Mouse (Mus musculus): Measurements from ENCODE around the gene Perm1.

The Perm1 gene

DNA sequence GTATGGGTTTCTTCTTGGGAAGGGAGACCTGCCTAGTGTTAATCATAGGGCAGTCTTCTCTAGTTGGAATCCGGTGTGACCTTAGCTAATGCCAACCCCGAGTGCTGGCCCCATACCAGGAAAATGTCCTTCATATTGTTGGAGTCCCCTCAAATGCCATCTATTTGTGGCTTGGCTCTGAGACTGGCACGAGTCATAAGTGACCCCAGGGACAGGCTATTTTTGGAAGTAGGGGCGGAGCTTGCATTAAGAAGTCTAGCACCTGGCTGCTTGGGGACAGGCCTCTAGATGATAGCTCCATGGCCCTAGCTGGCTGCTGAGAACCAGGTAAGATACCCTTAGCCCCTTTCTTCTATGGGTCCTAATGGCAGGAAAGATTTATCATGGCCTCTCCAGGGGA is at the start of gene Perm1:
Perm1 (plus strand) TSS at position 220 of the 400 bp plus-strand sequence.
- DNase-seq: peak; percentile 62 to 64

DNA sequence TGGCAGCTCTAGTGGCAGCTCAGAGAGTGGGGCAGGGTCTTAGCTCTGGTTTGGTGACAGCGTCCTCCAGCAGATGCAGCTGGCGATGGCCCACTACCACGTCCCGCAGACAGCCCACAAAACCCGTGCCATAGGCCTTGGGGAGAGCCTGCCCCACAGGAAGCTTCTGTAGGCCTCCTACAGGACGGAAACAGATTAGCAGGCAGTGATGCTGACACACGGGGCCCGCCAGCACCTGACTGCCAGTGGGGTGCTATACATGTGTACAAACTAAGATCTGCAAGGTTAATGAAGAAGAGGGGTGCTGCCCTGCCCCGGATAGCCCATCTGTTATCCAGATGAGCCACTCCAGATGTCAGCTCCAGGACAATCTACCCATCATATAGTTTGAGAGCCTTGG is 49.2 kb upstream of the Perm1 start:
- DNase-seq: no peak

DNA sequence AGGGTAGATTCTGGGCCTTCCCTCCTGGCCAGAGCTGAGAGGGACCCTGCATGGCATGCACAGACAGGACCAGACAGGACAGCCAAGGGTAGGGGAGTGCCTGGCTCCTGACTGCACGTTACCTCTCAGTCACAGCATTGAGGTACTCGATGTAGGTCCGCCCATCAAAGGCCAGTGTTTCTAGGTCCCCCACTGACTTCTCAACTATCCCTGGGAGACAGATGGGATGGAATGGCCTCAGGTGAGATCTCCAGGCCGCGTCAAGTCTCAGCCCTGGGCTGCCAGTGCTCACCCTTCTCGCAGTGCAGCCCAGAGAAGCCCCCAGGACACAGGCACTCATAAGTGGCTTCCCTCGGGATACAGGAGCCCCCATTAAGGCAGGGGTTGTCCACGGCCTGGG is 47.1 kb upstream of the Perm1 start:
- DNase-seq: no peak

DNA sequence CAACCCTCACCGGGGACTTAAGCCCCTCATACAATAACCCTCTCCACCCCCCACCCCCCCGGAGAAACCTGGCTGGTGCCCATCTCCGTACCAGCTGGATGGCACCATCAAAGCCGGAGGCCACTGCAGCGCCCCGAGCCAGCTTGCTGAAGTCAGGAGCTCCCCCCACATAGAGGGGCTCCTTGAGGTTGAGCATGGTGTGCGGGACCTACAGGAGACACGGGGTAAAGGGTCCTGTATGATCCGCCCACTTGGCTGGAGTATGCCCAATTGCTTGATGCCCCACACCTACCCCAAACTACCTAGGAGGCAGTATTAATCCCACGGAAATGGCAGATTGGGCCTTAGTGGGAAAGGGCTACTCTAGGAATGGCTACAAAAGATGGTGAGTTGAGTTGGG is 46.5 kb upstream of the Perm1 start:
- DNase-seq: no peak

DNA sequence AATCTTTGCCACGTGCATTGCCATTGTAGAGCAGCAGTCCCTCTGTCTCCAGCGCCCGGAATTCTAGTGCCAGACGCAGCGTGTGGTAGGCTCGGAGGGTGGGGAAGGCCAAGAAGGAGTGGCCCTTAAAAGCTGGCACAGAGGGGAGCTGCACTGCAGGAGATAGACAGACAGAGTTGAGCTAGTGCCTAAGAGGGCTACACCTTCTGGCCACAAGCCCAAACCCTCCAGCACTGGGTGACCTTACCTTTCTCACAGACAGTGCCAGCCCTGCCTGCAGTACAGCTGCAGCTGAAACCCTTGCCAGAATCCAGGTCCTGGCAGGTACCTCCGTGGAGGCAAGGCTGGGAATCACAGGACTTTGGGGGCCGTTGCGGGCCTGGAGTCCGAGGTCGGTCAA is 43.8 kb upstream of the Perm1 start:
- no peak for DNase-seq

DNA sequence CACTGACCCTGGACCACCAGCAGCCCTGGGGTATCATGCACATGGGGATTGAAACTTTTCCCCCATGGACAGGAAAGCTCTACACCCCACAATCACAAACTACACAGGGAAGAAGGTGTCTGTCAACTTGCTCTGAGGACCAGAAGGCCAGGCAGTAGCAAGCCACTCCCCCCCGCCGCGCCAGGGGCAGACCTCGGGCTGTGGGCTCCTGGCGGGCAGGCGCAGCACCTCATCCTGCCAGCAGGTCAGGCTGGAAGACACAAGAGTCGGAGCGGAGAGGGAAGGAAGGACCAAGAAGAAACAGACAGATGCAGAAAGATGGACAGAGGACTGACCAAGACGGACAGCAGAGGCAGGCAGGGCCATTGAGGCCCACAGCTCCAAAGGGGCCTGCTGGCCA is 38.0 kb upstream of the Perm1 start:
- no peak for DNase-seq

DNA sequence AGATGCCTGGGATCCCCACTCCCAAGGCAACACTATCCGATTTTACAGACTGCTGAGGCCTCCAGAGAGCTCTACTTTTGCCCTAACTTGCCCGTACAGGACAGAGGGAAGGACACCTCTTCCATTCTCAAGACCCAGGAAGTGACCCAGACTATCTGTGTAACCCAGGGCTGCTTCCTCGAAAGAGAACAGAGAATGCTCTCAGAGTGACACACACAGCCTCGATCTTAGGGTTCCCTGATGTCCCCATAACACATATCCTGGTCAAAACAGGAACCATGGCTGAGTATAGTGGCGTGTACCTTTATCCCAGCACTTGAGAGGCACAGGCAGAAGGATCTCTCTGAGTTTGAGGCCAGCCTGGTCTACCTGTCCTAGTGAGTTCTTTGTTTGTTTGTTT is 31.9 kb upstream of the Perm1 start:
- DNase-seq: no peak

DNA sequence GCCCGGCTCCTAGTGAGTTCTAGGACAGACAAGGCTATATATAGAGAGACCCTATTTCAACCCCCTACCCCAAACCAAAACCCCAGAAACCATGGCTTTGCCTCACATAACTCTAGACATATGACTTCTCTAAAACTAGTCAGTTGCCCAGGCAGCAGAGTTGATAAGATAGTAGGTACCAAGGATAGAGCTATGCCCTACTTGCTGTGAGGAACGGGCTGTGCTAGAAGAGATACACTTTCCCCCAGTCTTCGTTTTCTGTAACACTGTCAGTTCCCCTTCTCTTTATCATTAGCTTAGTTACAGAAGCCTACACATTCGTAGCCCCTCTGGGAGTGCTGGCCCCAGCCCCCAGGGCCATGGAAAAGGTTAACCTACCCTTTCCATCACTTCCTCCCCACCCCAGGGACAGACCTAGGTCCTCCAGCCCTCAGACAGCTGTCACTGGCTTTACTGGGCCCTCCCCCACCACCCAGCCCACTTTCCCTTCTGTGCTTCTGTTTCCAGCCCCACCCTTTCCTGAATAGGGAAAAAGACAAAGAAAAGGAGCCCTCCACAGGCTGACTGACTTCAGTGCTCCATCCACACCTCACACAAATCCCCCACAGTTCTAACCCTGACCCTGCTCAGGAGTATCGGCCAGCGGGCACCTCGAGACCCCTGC is 31.2 kb upstream of the Perm1 start:
- DNase-seq: peak in 1 of 2 experiments; percentile 39

DNA sequence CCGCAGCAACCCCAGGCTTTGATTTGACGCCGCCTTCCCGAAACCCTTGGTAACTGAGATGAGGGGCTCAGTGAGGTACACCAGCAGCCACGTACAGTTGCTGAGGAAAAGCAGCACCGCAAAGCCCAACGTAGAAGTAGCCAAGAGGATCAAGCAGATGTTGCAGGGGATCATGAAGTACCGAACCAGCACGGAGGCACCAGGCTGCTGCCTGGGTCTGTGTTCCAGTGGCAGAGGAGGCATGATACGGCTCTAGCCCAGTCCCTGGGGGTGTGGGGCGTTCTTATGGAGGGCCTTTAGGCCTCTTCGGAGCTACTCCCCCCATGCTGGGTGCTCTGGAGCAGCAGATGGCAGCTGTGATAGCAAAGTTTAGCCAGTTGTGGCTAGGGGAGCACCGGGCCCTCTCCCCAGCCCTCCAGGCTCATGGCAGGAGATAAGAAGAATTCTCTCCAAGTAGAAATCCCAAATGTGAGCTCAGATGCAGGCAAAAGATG is 30.2 kb upstream of the Perm1 start:
- DNase-seq: no peak

DNA sequence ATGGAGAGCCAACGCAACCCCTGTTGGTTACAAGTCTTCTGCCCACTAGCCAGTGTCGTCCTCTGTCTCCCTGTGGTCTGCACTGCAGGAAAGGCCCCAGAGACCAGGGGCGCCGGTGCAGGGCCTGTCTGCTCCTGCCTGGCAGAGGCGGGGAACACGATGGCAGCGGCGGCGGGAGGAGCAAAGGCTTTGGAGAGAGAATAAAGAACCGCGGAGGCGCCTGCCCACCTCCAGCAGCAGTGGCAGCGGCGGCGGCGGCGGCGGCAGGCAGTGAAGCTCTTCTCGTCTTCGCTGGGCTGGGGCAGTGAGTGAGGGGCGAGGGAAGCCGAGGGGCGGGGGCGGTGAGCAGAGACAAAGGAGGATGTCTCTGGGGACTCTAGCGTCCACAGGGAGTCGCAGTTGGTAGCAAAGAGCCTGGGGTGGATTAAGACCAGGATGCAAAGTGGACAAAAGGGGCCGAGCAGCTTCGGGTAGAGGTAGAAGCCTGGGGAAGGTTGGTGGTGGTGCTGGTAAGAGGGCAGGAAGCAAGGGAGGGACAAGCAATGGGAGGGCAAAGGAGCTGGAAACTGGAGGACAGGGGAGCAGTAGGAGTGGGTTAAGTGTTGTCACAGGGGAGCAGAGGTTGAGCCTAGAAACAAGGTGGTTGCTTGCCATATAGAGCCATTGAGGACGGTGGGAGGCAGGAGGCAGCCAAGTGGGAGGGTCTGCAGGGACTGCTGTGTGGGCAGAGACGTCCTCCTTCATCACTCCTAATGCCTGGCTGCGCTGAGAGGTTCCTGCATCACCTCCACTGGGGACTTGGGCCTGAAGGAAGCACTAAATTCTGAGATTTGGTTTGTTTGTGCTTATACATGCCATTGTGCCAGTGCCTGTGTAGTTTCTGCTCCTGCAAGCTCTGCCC is 29.5 kb upstream of the Perm1 start:
- DNase-seq: no peak

DNA sequence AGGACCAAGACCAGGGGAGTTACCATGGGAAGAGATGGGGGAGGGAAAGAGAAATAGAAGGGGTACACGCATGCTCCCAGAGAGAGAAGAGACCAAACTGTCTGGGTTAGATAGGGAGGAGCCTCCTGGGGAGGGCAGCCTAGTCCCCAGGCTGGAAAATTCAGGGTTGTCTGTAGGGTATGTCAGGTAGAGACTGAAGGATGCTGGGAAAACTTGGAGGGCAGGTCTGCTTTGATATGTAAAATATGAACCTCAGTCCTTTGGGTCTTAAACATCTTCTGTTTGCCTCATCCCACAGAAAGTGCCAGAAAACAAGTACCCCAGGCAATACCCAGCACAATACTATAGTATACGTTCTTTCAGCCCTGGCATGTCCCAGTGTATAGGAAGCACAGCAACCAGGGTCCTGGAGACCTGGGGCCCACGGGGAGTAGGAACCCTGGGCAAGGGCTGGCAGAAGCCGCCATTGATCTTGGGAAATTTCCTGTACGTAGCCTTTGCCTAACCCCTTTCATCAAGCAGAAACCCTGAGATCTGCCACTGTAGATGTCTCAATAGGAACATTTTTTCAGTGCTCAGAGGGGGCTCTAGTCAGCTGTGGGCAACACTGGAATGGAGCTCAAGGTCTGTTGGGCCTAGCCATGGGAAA is 27.4 kb upstream of the Perm1 start:
- no peak for DNase-seq

DNA sequence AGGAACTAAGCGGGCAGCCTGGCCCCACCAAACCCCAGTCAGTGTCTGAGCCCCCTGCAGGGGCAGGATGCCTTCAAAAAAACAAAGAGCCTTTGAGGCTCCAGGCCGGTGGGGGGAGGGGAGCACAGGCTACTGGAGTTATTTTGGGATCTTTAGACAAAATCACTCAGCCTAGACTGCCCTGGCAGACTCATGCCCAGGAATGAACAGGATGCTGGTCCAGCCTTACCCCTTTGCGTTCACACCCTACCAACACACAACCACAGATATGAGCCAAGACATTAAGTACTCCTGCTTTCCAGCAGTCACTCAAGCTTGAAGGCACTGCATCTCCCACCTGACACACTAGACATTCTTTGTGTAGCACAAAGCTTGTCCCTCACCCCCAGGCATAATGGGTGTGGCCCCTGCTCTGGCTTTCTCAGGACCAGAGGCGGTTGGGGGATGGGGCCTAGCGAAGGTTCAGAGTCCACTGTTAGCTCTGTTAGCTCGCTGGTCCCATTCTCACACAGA is 26.8 kb upstream of the Perm1 start:
- peak; percentile 74 to 85 for DNase-seq

DNA sequence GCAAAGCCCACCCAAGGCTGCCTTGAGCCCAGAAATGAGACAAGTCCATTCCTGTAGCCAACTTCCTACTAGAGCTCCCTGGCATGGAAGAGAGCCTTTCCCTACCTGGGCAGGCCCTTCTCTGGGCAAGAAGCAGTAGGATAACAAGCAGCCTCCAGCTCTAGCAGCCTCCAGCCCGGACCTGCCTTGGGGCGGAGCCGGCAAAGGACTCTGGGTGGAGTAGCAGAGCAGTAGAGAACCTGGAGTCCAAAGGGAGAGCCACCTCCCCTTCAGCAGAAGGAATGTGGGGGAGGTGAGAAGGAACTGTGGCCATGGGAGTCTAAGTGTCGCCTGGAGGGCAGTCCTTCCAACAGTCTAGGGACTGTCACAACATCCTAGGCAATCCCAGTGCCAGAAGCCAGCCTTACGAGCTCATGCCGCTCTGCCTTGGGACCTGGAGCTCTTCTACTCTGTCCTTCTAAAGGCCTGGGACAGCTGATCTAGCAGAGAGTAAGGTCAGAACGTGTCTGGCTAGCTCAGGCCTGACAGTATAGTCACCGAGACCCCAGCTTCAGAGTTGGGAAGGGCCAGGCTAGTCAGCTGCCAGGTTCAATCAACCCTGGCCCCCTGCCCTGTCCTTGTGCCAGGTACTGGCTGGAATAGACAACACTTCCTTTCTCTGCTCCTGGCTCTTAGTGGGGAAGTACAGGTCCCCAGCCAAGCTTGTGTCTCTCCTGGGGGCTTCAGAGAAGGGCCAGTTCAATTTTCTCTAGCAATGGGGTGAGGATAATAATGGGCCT is 23.1 kb upstream of the Perm1 start:
- DNase-seq: peak; percentile 84 to 88

DNA sequence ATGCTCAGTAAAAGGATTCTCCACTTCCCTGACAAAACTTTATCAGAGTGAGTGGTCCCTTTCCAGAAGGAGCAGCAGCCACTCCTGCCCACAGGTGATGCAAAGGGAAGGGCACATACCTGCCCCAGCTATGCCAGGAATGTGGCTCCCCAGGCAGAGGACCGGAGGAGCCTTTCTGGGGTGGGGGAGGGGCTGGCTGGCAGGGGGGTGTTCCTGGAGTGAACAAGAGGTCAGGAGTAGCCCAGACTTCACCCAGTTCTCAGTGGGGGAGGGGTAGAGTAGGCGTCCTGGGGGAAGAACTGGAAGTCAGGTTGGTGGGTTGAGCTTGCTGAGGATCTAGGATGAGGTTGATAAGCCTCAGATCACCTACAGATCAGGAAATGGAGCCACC is 22.5 kb upstream of the Perm1 start:
- DNase-seq: peak; percentile 69 to 74

DNA sequence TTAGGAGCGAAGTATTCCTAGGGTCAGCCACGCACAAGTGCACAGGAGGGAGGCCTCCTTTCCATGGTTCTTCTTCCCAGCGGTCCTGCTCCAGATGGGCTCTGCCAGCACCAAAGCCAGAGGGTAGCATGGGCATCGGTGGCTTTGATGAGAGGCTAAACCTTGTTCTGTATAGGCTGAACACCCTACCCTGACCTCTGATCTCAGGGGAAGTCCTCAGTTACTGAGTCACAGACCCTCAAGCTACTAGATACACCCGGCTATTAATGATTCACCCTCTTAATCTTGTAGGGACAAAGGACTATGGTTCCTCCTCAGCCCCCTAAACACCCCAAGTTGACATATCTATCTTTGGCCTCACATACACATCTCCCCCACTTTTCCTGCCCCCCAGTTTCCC is 21.8 kb upstream of the Perm1 start:
- DNase-seq: peak; percentile 20 to 42

DNA sequence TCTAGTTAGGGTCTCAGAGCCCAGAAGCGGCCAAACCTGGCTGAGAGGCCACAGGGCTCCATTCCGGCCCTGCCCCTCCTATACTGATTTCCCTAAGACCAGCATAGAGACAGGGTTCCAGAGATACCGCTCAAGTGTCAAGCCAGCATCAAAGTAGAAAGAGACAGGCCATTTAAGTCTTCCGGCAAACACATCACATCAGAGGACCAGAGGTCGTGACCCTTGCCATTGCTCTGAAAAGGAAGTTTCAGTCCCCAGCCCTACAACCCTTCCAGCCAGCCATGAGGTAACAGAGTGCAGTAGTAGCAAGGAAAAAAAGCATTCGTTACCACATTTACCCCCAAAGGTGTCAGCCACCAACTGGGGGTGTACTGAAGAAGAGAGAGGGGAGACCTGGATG is 21.3 kb upstream of the Perm1 start:
- no peak for DNase-seq

DNA sequence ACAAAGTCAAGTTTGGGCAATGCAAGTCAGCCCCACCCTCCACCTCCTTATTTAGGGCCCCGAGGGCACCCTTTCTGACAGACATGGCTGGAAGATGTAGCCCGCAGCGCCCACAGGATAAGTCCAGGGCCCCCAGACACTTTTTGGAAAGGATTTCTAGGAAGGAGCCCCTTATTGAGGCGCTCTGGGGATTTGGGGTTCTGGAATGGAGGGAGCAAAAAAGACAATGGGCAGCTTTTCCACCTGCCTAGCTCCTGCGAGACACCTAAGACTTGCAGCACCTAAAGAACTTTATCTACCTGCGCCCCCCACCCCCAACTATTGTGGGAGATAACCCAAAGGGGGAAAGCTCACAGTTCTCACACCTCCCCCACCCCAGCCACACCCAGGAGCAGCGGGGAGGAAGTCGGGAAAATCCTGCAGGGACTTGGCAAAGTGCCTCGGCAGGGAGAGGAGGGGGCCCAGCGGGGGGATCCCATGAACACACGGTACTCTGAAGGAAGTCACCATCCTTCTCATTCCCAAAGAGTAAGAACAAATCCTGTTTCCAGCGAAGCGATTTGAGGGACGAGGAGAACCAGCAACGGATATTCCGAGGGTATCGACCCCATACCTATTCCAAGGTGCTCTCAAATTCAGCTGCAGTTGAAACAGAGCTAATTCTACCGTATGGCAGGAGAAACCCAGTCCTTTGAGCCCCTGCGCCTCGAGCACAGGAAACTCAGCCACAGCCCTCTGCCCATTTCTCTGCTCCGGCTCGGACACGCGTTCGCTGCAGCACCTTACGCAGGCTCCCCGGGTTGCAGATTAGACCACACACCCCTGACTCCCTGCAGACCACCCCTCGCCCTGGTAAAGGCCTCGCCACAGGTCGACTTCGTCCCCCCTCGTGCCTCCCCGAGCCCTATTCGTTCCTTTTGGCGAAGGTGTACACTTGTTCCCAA is 19.5 kb upstream of the Perm1 start:
- peak; percentile 70 to 81 for DNase-seq

DNA sequence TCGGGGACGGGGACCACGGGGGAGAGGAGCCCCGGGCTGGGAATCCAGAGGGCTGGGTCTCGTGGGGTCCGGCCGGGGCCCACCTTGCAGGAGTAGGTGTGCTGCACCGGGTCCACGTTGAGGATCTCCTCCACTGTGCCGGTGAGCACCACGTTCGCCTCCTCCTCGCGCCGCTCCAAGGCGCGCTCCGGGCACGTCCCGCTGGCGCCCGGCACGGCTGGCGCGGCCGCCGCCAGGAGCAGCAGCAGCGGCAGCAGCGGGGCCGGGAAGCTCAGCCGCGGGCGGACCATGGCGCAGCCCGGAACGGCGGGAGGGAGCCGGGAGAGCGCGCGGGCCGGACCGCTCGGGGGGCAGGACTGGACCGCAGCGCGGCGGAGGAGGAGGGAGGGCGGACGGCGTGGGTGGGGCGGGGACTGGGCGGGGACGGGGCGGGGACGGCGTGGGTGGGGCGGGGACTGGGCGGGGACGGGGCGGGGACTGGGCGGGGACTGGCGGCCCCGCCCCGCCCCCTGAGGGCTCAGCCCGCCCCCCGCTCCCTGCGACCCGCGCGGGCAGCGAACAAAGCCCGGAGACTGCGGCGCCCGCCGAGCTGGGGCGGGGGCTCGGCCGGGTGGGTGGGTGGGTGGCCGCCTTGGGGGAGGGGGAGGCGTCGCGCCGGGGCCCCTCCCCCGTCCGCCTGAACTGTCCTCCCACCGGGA is 18.4 kb upstream of the Perm1 start, which contains the start of gene Agrn:
Agrn (minus strand) TSS at position 358 of the 698 bp plus-strand sequence.
- peak; percentile 69 to 87 for DNase-seq

DNA sequence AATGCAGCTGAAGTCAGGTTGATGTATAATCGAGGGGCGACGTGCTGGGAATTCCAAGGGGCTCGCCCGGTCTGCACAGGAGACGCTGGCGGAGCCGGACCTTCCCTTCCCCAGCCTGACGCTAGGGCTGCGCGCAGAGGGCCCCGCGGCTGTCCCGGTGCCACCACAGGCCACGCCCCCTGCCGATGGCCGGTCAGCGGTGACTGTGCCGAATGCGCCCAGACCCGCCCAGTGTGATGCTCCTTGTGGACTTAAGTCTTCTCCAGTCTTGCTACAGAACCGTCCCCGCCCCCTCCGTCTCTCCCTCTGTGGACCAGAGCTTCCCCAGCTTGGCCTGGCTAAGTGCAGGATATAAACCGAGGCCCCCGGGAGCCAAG is 17.9 kb upstream of the Perm1 start:
- peak; percentile 95 to 97 for DNase-seq

DNA sequence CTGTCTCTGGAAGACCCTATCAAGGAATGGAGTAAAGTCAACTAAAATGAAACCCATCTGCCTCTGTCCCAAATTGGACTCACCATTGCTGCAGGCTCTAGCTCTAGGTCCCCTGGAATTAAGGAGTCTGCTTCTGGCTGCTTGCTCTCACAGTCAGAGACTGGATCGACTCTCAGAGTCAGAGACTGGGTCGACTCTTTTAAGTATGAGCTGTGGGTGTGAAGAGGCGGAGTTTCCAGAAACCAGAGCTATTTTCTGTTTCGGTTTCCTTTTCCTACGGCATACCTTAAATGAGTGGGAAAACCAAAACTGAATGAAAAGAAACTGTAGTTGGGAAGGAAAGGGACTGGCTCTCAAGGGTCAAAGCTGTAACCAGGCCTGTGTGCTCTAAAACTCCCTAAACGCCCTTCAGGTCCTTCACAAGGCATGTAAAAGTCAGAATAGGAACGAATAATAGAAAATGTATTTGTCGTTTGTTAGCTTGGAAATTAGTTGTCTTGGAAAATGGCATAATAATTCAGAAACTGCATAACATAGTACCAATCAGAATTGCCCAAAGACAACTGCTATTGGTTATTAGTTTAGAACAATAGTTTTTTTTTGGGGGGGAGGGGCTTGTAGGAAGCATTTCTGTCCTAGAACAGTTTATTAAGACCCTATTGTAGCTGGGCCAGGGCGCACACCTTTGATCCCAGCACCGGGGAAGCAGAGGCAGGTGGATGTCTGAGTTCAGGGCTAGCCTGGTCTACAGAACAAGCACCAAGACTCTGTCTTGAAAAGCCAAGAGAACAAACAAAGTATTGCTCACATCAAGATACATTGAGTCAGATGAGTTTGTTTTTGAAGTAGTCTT is 14.8 kb upstream of the Perm1 start, which contains the start of gene Isg15:
Isg15 (minus strand) TSS at position 196 of the 853 bp plus-strand sequence.
- DNase-seq: peak; percentile 43 to 54

All from kidney, postnatal 36 days (tissue).